Mouse (Mus musculus) hindbrain, embryonic 12.5 days (tissue): ENCODE measurements around the gene Zfp110. TPM values are rescaled to one million over a fixed set of nuclear protein-coding genes. Genes with fewer than 3 reads are reported as not detected.

ENCODE experiments used
- polyA plus RNA-seq: library from polyadenylated mRNA; unstranded; fragments of >200 nt; fragmentation: Nextera tagmentation; extraction: Ambion mirVana; gene quantifications from 2 replicates; pipeline ENCODE4 v1.2.1, GENCODE M21; 2016

Zfp110 gene
- polyA plus RNA-seq, 1 experiment from 2014 or later, result 34.8 TPM

Other genes with a start within 250 kb of the Zfp110 start
- gene Vmn2r53, start 226.0 kb upstream of the Zfp110 start, polyA plus RNA-seq, result 0.01 TPM in 1 of 2 replicates, not detected in the other
- not detected in 2 replicates for gene Vmn2r54, start 194.4 kb upstream of the Zfp110 start, polyA plus RNA-seq
- not detected in 2 replicates for gene Vmn2r55, start 149.8 kb upstream of the Zfp110 start, polyA plus RNA-seq
- gene Vmn2r56, start 99.8 kb upstream of the Zfp110 start, polyA plus RNA-seq, result not detected in 2 replicates
- gene Zscan18, start 31.1 kb upstream of the Zfp110 start, polyA plus RNA-seq, result 17.7 and 18.9 TPM in 2 replicates
- 26.6 TPM in 2 replicates for gene Zfp329, start 15.9 kb upstream of the Zfp110 start, polyA plus RNA-seq
- gene Zfp128, start 46.4 kb downstream of the Zfp110 start, polyA plus RNA-seq, result 6.2 and 6.4 TPM in 2 replicates
- 13.0 and 14.5 TPM in 2 replicates for gene Zscan22, start 63.1 kb downstream of the Zfp110 start, polyA plus RNA-seq
- 497 and 613 TPM in 2 replicates for gene Rps5, start 87.5 kb downstream of the Zfp110 start, polyA plus RNA-seq
- gene Rnf225, start 92.7 kb downstream of the Zfp110 start, polyA plus RNA-seq, result 0.63 and 0.72 TPM in 2 replicates
- 14.5 and 15.2 TPM in 2 replicates for gene Zfp324, start 131.1 kb downstream of the Zfp110 start, polyA plus RNA-seq
- gene Zfp446, start 143.1 kb downstream of the Zfp110 start, polyA plus RNA-seq, result 14.8 and 16.2 TPM in 2 replicates
- gene Slc27a5, start 163.4 kb downstream of the Zfp110 start, polyA plus RNA-seq, result 0.26 TPM in 2 replicates
- gene Trim28, start 164.4 kb downstream of the Zfp110 start, polyA plus RNA-seq, result 356 and 380 TPM in 2 replicates
- gene Zbtb45, start 175.3 kb downstream of the Zfp110 start, polyA plus RNA-seq, result 32.6 and 35.0 TPM in 2 replicates
- 148 and 152 TPM in 2 replicates for gene Chmp2a, start 200.0 kb downstream of the Zfp110 start, polyA plus RNA-seq
- gene Ube2m, start 203.5 kb downstream of the Zfp110 start, polyA plus RNA-seq, result 173 and 180 TPM in 2 replicates
- gene Mzf1, start 220.0 kb downstream of the Zfp110 start, polyA plus RNA-seq, result 4.9 and 5.7 TPM in 2 replicates